Comparison of ENCODE assay signal across 10 mouse cellular contexts in genomic region chr8:88701611-88702010, GRCm38 (mm10). TPM values are rescaled to one million over a fixed set of nuclear protein-coding genes. Genes with fewer than 3 reads are reported as not detected.
A peak's percentile ranks its signal among the peaks of the same experiment; 100 is the strongest.
DNase-seq lines count a peak whose midpoint lies in the region; ATAC-seq and TF ChIP-seq lines count a peak whose summit lies in the region.
"Had no signal": no experiment of that assay in that cellular context is flagged by ENCODE, and none has a peak within 500 bp of the region (broad histone marks: within the 10 kb centered on the region; RNA-seq: fewer than 3 reads in every experiment).

No protein-coding gene starts in this region.

- TF ChIP-seq CTCF in intestine, postnatal 0 days (IDR thresholded peaks at IDR 0.05; ENCODE audit: low read depth), result peak; percentile 77

- peak; percentile 3 for DNase-seq in 3134 (ENCODE audit: extremely low read depth, insufficient read length, low spot score)
- DNase-seq in ES-CJ7 (ENCODE audit: low read depth, low spot score), result peak; percentile 41
- peak; percentile 82 for DNase-seq in induced T-regulatory cell, adult 2 months (ENCODE audit: low read depth)
- DNase-seq in ovary, postnatal 14 days (ENCODE audit: low spot score), result no peak
- no peak for DNase-seq in right cerebral cortex, postnatal 10 days (ENCODE audit: low spot score in 2 of 2)
- no peak for DNase-seq in testis, postnatal 10 days (ENCODE audit: low spot score)

- no peak overlapping the region for H3K4me3 ChIP-seq in intestine, postnatal 0 days (ENCODE audit: low read depth, low read length)
- H3K4me3 ChIP-seq in intestine, embryonic 16.5 days (ENCODE audit: low read length), result no peak overlapping the region
- H3K4me3 ChIP-seq: embryonic facial prominence, embryonic 12.5 days had no signal

- no peak overlapping the region for H3K9ac ChIP-seq in intestine, postnatal 0 days (ENCODE audit: low read depth, low read length)
- no peak overlapping the region for H3K9ac ChIP-seq in intestine, embryonic 16.5 days (ENCODE audit: low read depth, low read length)
- H3K9ac ChIP-seq: embryonic facial prominence, embryonic 12.5 days had no signal

- no peaks in the 10 kb centered on the region for H3K9me3 ChIP-seq in intestine, postnatal 0 days (ENCODE audit: control insufficient read depth)
- no peaks in the 10 kb centered on the region for H3K9me3 ChIP-seq in intestine, embryonic 16.5 days (ENCODE audit: control insufficient read depth, low read length)
- H3K9me3 ChIP-seq: embryonic facial prominence, embryonic 12.5 days had no signal

- no peak overlapping the region for H3K4me2 ChIP-seq in intestine, postnatal 0 days (replicated peaks; ENCODE audit: low read depth)
- H3K4me2 ChIP-seq in intestine, embryonic 16.5 days (ENCODE audit: low read depth, low read length), result no peak overlapping the region
- H3K4me2 ChIP-seq: embryonic facial prominence, embryonic 12.5 days had no signal

- no peaks in the 10 kb centered on the region for H3K27me3 ChIP-seq in intestine, postnatal 0 days (replicated peaks; ENCODE audit: control insufficient read depth, insufficient read depth, low read length)
- H3K27me3 ChIP-seq in intestine, embryonic 16.5 days (replicated peaks; ENCODE audit: control insufficient read depth, insufficient read depth, low read length), result no peaks in the 10 kb centered on the region
- H3K27me3 ChIP-seq: embryonic facial prominence, embryonic 12.5 days had no signal

- no peak overlapping the region for H3K27ac ChIP-seq in intestine, postnatal 0 days (ENCODE audit: low read depth, low read length)
- H3K27ac ChIP-seq in intestine, embryonic 16.5 days (ENCODE audit: low read length), result no peak overlapping the region
- H3K27ac ChIP-seq: embryonic facial prominence, embryonic 12.5 days; macrophage had no signal

- H3K36me3 ChIP-seq in intestine, postnatal 0 days (ENCODE audit: control insufficient read depth, insufficient read depth), result no peaks in the 10 kb centered on the region
- no peaks in the 10 kb centered on the region for H3K36me3 ChIP-seq in intestine, embryonic 16.5 days (ENCODE audit: control insufficient read depth, insufficient read depth, low read length)
- H3K36me3 ChIP-seq: embryonic facial prominence, embryonic 12.5 days had no signal

- no peak for ATAC-seq in intestine, postnatal 0 days
- ATAC-seq in intestine, embryonic 16.5 days, result no peak

- WGBS in intestine, postnatal 0 days, result 20% methylated on average over 2 of the region's 2 CpGs
- 24% methylated on average over 2 of the region's 2 CpGs for WGBS in intestine, embryonic 16.5 days

- no peaks in the 10 kb centered on the region for H3K4me1 ChIP-seq in intestine, postnatal 0 days (replicated peaks; ENCODE audit: control insufficient read depth, insufficient read depth, low read length)
- H3K4me1 ChIP-seq in intestine, embryonic 16.5 days (ENCODE audit: control insufficient read depth, insufficient read depth, low read length), result peaks cover 6% of the 10 kb centered on the region; the same call in 1 of the 2 replicates

RNA-seq across cellular contexts. Expression of gene Cyld, which starts 4.8 kb away (rescaled TPM):
- polyA plus RNA-seq in intestine, postnatal 0 days (2015; fragmentation: Nextera tagmentation; extraction: Ambion mirVana), result 9.3 and 11.5 TPM in 2 replicates
- polyA plus RNA-seq in intestine, embryonic 16.5 days (2015; fragmentation: Nextera tagmentation; extraction: Ambion mirVana), result 12.8 and 13.8 TPM in 2 replicates

RNA-seq across cellular contexts. Expression of gene Nod2, which starts 54.5 kb away (rescaled TPM):
- 0.21 and 0.22 TPM in 2 replicates for polyA plus RNA-seq in intestine, postnatal 0 days (2015; fragmentation: Nextera tagmentation; extraction: Ambion mirVana)
- polyA plus RNA-seq in intestine, embryonic 16.5 days (2015; fragmentation: Nextera tagmentation; extraction: Ambion mirVana), result 0.31 and 0.32 TPM in 2 replicates

Comparison
In these comparisons a context has a peak if more than half of its experiments do, and no peak if none do; other contexts are left out.
1. DNase-seq: peak in 3134 (single experiment), ES-CJ7 (single experiment) and induced T-regulatory cell, adult 2 months (single experiment); none in ovary, postnatal 14 days (single experiment), right cerebral cortex, postnatal 10 days (0 of 2) and testis, postnatal 10 days (single experiment).